ENCODE assay signal across 9 mouse cellular contexts in the genomic region with DNA sequence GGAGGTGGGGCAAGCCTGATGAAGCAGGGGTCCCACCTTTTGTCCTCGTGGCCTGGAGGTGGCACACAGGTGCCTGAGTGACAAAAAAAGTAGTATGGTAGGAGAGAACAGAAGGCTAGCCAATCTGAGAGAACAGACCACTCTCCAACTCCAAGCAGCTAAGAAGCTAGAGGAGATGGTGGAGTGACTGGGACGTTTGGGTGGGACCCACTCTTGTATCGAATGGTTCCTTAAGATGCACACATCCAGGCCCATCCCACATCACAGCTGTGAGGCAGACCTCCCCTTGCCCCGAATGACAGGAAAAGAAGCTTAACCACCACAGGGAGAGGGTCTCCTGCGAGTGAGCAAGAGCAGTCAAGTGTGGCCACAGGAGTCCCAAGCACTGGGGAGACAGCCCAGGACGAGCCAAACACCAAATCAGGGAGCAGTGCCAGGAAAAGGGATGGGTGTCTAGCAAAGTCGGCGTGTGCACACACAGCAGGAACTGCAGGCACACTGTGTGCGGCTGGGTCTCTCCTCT.
A peak's percentile ranks its signal among the peaks of the same experiment; 100 is the strongest.
DNase-seq lines count a peak whose midpoint lies in the region; ATAC-seq and TF ChIP-seq lines count a peak whose summit lies in the region.
"Had no signal": no experiment of that assay in that cellular context is flagged by ENCODE, and none has a peak within 500 bp of the region (broad histone marks: within the 10 kb centered on the region; RNA-seq: fewer than 3 reads in every experiment).

No protein-coding gene starts in this region.

- in situ Hi-C loops in ES-E14 (cut with MboI; ENCODE audit: low sequenced_read_pairs in 2 of 2, unreplicated experiment in 2 of 2) = no loop called here

- peaks cover 25% of the 10 kb centered on the region for H3K4me1 ChIP-seq in heart, embryonic 13.5 days
- peaks cover 5 to 31% of the 10 kb centered on the region in 2 experiments; a peak in 3 of 4 replicates for H3K4me1 ChIP-seq in ES-E14 (ENCODE audit: control insufficient read depth in 2 of 2, insufficient read depth in 2 of 2, low read length in 2 of 2, poor library complexity in 1 of 2)
- peaks cover 67% of the 10 kb centered on the region for H3K4me1 ChIP-seq in hindbrain, embryonic 10.5 days (replicated peaks)
- H3K4me1 ChIP-seq in midbrain, embryonic 11.5 days (ENCODE audit: control insufficient read depth, insufficient read depth, low read length) = peaks cover 45% of the 10 kb centered on the region

- peak overlapping the region; percentile 73 for H3K9ac ChIP-seq in heart, embryonic 13.5 days
- H3K9ac ChIP-seq in ES-E14 (ENCODE audit: insufficient read depth, low read depth, low read length, poor library complexity, severe bottlenecking) = no peak overlapping the region; the same call in 1 of the 2 replicates
- H3K9ac ChIP-seq in midbrain, embryonic 11.5 days (ENCODE audit: low read length) = peak overlapping the region; percentile 45

- H3K27me3 ChIP-seq in heart, embryonic 13.5 days (replicated peaks) = 0 out of 2 replicates have a peak, but pooled peaks cover 4% of the 10 kb centered on the region
- H3K27me3 ChIP-seq in hindbrain, embryonic 10.5 days (ENCODE audit: insufficient read depth, poor library complexity, severe bottlenecking) = no peaks in the 10 kb centered on the region
- H3K27me3 ChIP-seq in midbrain, embryonic 11.5 days (ENCODE audit: control insufficient read depth, insufficient read depth, low read length) = no peaks in the 10 kb centered on the region

- WGBS in heart, embryonic 13.5 days = 30% methylated on average over 9 of the region's 9 CpGs
- 18% methylated on average over 9 of the region's 9 CpGs for WGBS in hindbrain, embryonic 10.5 days
- WGBS in midbrain, embryonic 11.5 days = 9% methylated on average over 9 of the region's 9 CpGs

- no peak for ATAC-seq in heart, embryonic 13.5 days (ENCODE audit: extremely low read depth, insufficient number of reproducible peaks, low FRiP score, low TSS enrichment)
- ATAC-seq in midbrain, embryonic 11.5 days (ENCODE audit: low FRiP score) = peak; percentile 47

- peak overlapping the region; percentile 36 for H3K4me3 ChIP-seq in heart, embryonic 13.5 days
- peak overlapping the region in 1 of 2 experiments; percentile 19; a peak in 1 of 4 replicates for H3K4me3 ChIP-seq in ES-E14 (ENCODE audit: insufficient read depth in 1 of 2, low read depth in 1 of 2, low read length in 2 of 2, poor library complexity in 1 of 2, severe bottlenecking in 1 of 2)
- H3K4me3 ChIP-seq in hindbrain, embryonic 10.5 days = peak overlapping the region; percentile 40
- 0 out of 2 replicates have a peak overlapping the region, but pooled peaks have one; percentile 3 for H3K4me3 ChIP-seq in midbrain, embryonic 11.5 days (ENCODE audit: low read depth, low read length)

- H3K27ac ChIP-seq in heart, embryonic 13.5 days (replicated peaks) = no peak overlapping the region
- H3K27ac ChIP-seq in ES-E14 (ENCODE audit: insufficient read depth, low read depth, low read length, poor library complexity, severe bottlenecking) = peak overlapping the region; percentile 43
- peak overlapping the region; percentile 83 for H3K27ac ChIP-seq in hindbrain, embryonic 10.5 days
- peak overlapping the region; percentile 84 for H3K27ac ChIP-seq in midbrain, embryonic 11.5 days (ENCODE audit: low read depth, low read length)

- peak overlapping the region; percentile 70 for H3K4me2 ChIP-seq in heart, embryonic 13.5 days
- peak overlapping the region; percentile 38 for H3K4me2 ChIP-seq in midbrain, embryonic 11.5 days

- H3K36me3 ChIP-seq in heart, embryonic 13.5 days = no peaks in the 10 kb centered on the region
- H3K36me3 ChIP-seq in ES-E14 (ENCODE audit: control insufficient read depth, insufficient read depth, low read length, poor library complexity, severe bottlenecking) = no peaks in the 10 kb centered on the region; the same call in 1 of the 2 replicates
- peaks cover 11% of the 10 kb centered on the region; the same call in 1 of the 2 replicates for H3K36me3 ChIP-seq in hindbrain, embryonic 10.5 days
- H3K36me3 ChIP-seq in midbrain, embryonic 11.5 days (ENCODE audit: control insufficient read depth, insufficient read depth, low read length) = no peaks in the 10 kb centered on the region

- no peaks in the 10 kb centered on the region for H3K9me3 ChIP-seq in heart, embryonic 13.5 days
- no peaks in the 10 kb centered on the region for H3K9me3 ChIP-seq in ES-E14 (ENCODE audit: control insufficient read depth, insufficient read depth, low read depth, low read length)
- no peaks in the 10 kb centered on the region for H3K9me3 ChIP-seq in hindbrain, embryonic 10.5 days
- no peaks in the 10 kb centered on the region for H3K9me3 ChIP-seq in midbrain, embryonic 11.5 days (ENCODE audit: control insufficient read depth, low read length)

- intact Hi-C loops in heart, postnatal 25 days (cut with DNase I) = loop anchor here (2.0 to 5.0 kb wide), 2 partner anchors 76 to 306 kb away; no protein-coding TSS in a partner anchor

- no peak for DNase-seq in heart, postnatal 25 days (ENCODE audit: low spot score)
- DNase-seq in ES-E14 (ENCODE audit: low read depth, low spot score) = no peak
- DNase-seq in hindbrain, embryonic 10.5 days (ENCODE audit: low spot score) = no peak
- no peak for DNase-seq in midbrain, embryonic 11.5 days (ENCODE audit: low spot score, missing footprints)
- DNase-seq in spleen, adult 18-20 months = no peak
- no peak for DNase-seq in cerebellum, postnatal 4 days (ENCODE audit: low spot score in 2 of 2)
- DNase-seq in cerebellum, adult 9-11 months = no peak
- DNase-seq: adrenal gland, adult 8-10 months had no signal

TF ChIP-seq in ES-E14, 5 proteins besides CTCF, POLR2A, EP300 and RAD21:
- TF ChIP-seq MAFK (IDR thresholded peaks at IDR 0.05; ENCODE audit: insufficient read depth, low read depth, low read length) (no peak), CHD2 (IDR thresholded peaks at IDR 0.05; ENCODE audit: low read depth, low read length) (no peak), ZC3H11A (IDR thresholded peaks at IDR 0.05; ENCODE audit: borderline replicate concordance, low read depth, low read length) (no peak), HCFC1 (IDR thresholded peaks at IDR 0.05; ENCODE audit: borderline replicate concordance, insufficient read depth, low read length) (no peak), ZNF384 (IDR thresholded peaks at IDR 0.05; ENCODE audit: low read depth, low read length) (no peak)
TF ChIP-seq in ES-E14: peak in this region for 0.
